Mouse (Mus musculus): ENCODE data around the gene Ncbp3.

Gene Ncbp3

GRCm38 (mm10) chr11:73047542-73047996 lies at the start of gene Ncbp3:
TSS of gene Ncbp3 (plus strand) at chr11:73047783.
- DNase-seq (ENCODE audit: low spot score in 2 of 2), result peak; percentile 92 to 95

GRCm38 (mm10) chr11:72998771-72999170 lies 48.8 kb upstream of the Ncbp3 start, which contains the start of gene P2rx1:
TSS of gene P2rx1 (plus strand) at chr11:72999103.
- peak in 1 of 2 experiments; percentile 33 for DNase-seq (ENCODE audit: low spot score in 2 of 2)

- DNase-seq (ENCODE audit: low spot score in 2 of 2), result peak in 1 of 2 experiments; percentile 43
Observed at GRCm38 (mm10) chr11:73001029-73001428, 46.6 kb upstream of the Ncbp3 start.

GRCm38 (mm10) chr11:73006377-73006776 lies 41.2 kb upstream of the Ncbp3 start:
- no peak for DNase-seq (ENCODE audit: low spot score in 2 of 2)

- DNase-seq (ENCODE audit: low spot score in 2 of 2), result no peak
Observed at GRCm38 (mm10) chr11:73007113-73007512, 40.5 kb upstream of the Ncbp3 start.

- DNase-seq (ENCODE audit: low spot score in 2 of 2), result no peak
Observed at GRCm38 (mm10) chr11:73007698-73008481, 39.7 kb upstream of the Ncbp3 start.

GRCm38 (mm10) chr11:73008826-73009225 lies 38.8 kb upstream of the Ncbp3 start:
- no peak for DNase-seq (ENCODE audit: low spot score in 2 of 2)

GRCm38 (mm10) chr11:73009531-73010274 lies 37.9 kb upstream of the Ncbp3 start:
- DNase-seq (ENCODE audit: low spot score in 2 of 2), result no peak

GRCm38 (mm10) chr11:73013981-73014380 lies 33.6 kb upstream of the Ncbp3 start:
- no peak for DNase-seq (ENCODE audit: low spot score in 2 of 2)

GRCm38 (mm10) chr11:73014831-73015344 lies 32.7 kb upstream of the Ncbp3 start:
- DNase-seq (ENCODE audit: low spot score in 2 of 2), result no peak

- DNase-seq (ENCODE audit: low spot score in 2 of 2), result peak in 1 of 2 experiments; percentile 51
Observed at GRCm38 (mm10) chr11:73015391-73016102, 32.0 kb upstream of the Ncbp3 start.

- DNase-seq (ENCODE audit: low spot score in 2 of 2), result no peak
Observed at GRCm38 (mm10) chr11:73016103-73016420, 31.5 kb upstream of the Ncbp3 start.

GRCm38 (mm10) chr11:73018471-73019146 lies 29.0 kb upstream of the Ncbp3 start, which contains the start of gene Camkk1:
TSS of gene Camkk1 (plus strand) at chr11:73019008.
- peak; percentile 89 to 93 for DNase-seq (ENCODE audit: low spot score in 2 of 2)

GRCm38 (mm10) chr11:73019147-73019795 lies 28.3 kb upstream of the Ncbp3 start:
- DNase-seq (ENCODE audit: low spot score in 2 of 2), result no peak

- no peak for DNase-seq (ENCODE audit: low spot score in 2 of 2)
Observed at GRCm38 (mm10) chr11:73020953-73021800, 26.4 kb upstream of the Ncbp3 start.

- DNase-seq (ENCODE audit: low spot score in 2 of 2), result peak; percentile 66 to 75
Observed at GRCm38 (mm10) chr11:73023099-73023498, 24.5 kb upstream of the Ncbp3 start.

GRCm38 (mm10) chr11:73023827-73024226 lies 23.8 kb upstream of the Ncbp3 start:
- no peak for DNase-seq (ENCODE audit: low spot score in 2 of 2)

GRCm38 (mm10) chr11:73024236-73024904 lies 23.2 kb upstream of the Ncbp3 start:
- no peak for DNase-seq (ENCODE audit: low spot score in 2 of 2)

- no peak for DNase-seq (ENCODE audit: low spot score in 2 of 2)
Observed at GRCm38 (mm10) chr11:73026961-73027360, 20.6 kb upstream of the Ncbp3 start.

All from urinary bladder, postnatal 4 days (tissue).